Mouse (Mus musculus) limb, embryonic 11.5 days (tissue): ENCODE results near the gene Gm49384. TPM values are rescaled to one million over a fixed set of nuclear protein-coding genes. Genes with fewer than 3 reads are reported as not detected.
A peak's percentile ranks its signal among the peaks of the same experiment; 100 is the strongest.

Experiments used
- ATAC-seq: fragments of 200-750 bp; cut with Nextera tagmentation; 2 replicates; pipeline ENCODE4 v1.8.0; 2017; ENCODE audit warnings: low read depth; ENCODE audit not compliant: insufficient number of reproducible peaks, low FRiP score, low TSS enrichment
- DNase-seq: peaks from one replicate; pipeline ENCODE4 v3.0.0-alpha.2; 2015; ENCODE audit warnings: low spot score
- H3K27ac ChIP-seq: fragments of 300-500 bp; sonication (generic); replicated peaks from 2 replicates; pipeline ENCODE4 v1.5.1; 2014; ENCODE audit warnings: low read depth, mild to moderate bottlenecking, low read length
- H3K27me3 ChIP-seq: fragments of 300-500 bp; sonication (generic); 2 replicates; pipeline ENCODE4 v1.6.1; 2014; ENCODE audit warnings: mild to moderate bottlenecking, low read length, mixed read lengths; ENCODE audit not compliant: control insufficient read depth, insufficient read depth
- H3K36me3 ChIP-seq: fragments of 300-500 bp; sonication (generic); 2 replicates; pipeline ENCODE4 v1.6.1; 2014; ENCODE audit warnings: mild to moderate bottlenecking, low read length, moderate library complexity, mixed read lengths; ENCODE audit not compliant: control insufficient read depth, insufficient read depth
- H3K4me1 ChIP-seq: fragments of 300-500 bp; sonication (generic); 2 replicates; pipeline ENCODE4 v1.6.1; 2014; ENCODE audit warnings: low read length, mixed read lengths; ENCODE audit not compliant: control insufficient read depth, insufficient read depth
- H3K4me2 ChIP-seq: fragments of 300-500 bp; sonication (generic); 2 replicates; pipeline ENCODE4 v1.6.1; 2014; ENCODE audit warnings: low read depth, mild to moderate bottlenecking, moderate library complexity; ENCODE audit not compliant: severe bottlenecking
- H3K4me3 ChIP-seq: fragments of 300-500 bp; sonication (generic); 2 replicates; pipeline ENCODE4 v1.5.1; 2014; ENCODE audit warnings: low read depth, low read length
- H3K9ac ChIP-seq: fragments of 300-500 bp; sonication (generic); 2 replicates; pipeline ENCODE4 v1.6.1; 2014; ENCODE audit warnings: mild to moderate bottlenecking, low read length
- H3K9me3 ChIP-seq: fragments of 300-500 bp; sonication (generic); 2 replicates; pipeline ENCODE4 v1.6.1; 2016; ENCODE audit warnings: low read length; ENCODE audit not compliant: control insufficient read depth
- WGBS: fragments of 180-500 bp; shearing (Covaris S2); extraction: QIAGEN DNeasy Blood & Tissue Kit; methylation state at CpG from one replicate; pipeline ENCODE4 v1.1.7; 2014; 5-methylcytosine and 5-hydroxymethylcytosine counted together
- polyA plus RNA-seq: library from polyadenylated mRNA; unstranded; fragments of >200 nt; fragmentation: Nextera tagmentation; extraction: Ambion mirVana; gene quantifications from 2 replicates; pipeline ENCODE4 v1.2.1, GENCODE M21; 2014

Gene Gm49384
- polyA plus RNA-seq, 1 experiment from 2014 or later: 43.5 TPM

GRCm38 (mm10) chr12:69235782-69236181, 31.7 kb upstream of the Gm49384 start:
- Histone ChIP-seq H3K36me3 (no peaks in the 10 kb centered on the region), H3K9ac (no peak overlapping the region), H3K4me3 (no peak overlapping the region), H3K27ac (no peak overlapping the region), H3K9me3 (no peaks in the 10 kb centered on the region), H3K27me3 (no peaks in the 10 kb centered on the region), H3K4me2 (no peak overlapping the region), H3K4me1 (no peaks in the 10 kb centered on the region)
- 86% methylated on average over 6 of the region's 6 CpGs for WGBS
- no peak for DNase-seq
- no peak for ATAC-seq

- DNase-seq: no peak
- Histone ChIP-seq H3K9me3 (no peaks in the 10 kb centered on the region), H3K36me3 (no peaks in the 10 kb centered on the region), H3K27ac (no peak overlapping the region), H3K4me3 (no peak overlapping the region), H3K9ac (no peak overlapping the region), H3K4me1 (no peaks in the 10 kb centered on the region), H3K27me3 (no peaks in the 10 kb centered on the region), H3K4me2 (no peak overlapping the region)
- ATAC-seq: no peak
- 61% methylated on average over 2 of the region's 2 CpGs for WGBS
Observed at GRCm38 (mm10) chr12:69229251-69229650, 25.2 kb upstream of the Gm49384 start.

DNA sequence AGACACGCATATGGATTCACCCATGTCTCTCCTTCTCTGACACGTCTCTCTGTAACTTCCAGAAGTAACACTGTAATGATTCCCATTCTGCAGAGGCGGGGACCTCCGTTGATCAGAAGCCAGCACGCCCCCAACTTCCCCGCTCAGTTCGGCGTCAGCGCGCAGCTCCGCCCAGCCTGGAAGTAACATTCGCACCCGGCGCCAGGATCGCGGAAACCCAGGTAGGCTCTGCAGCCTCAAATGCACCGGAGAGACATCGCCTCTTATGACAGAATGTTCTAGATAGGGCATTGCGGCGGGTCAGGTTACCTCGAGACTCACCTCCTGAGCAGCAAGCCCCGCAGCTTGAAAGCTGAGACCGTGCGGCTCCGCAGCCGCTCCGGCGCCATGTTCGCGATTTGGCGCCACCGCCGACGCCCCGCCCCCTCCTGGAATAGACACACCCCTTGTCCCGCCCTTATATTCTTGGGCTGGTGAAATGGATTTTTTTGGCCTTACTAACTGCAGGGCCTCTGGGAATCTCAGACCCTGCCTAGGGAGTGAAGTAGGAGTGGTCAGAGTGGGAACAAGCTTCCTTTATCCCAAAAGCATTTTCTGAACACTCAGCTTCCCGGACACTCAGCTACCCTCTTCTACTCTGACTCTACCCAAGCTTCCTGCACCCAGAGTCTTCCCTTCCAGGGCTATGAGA, 23.9 kb upstream of the Gm49384 start, which contains the start of gene Pole2:
Gene Pole2 (minus strand): TSS at position 420 of the 691 bp plus-strand sequence.
- Histone ChIP-seq H3K27ac (peak within 1 kb of the TSS; percentile 78), H3K27me3 (no peaks in the 10 kb centered on the region), H3K36me3 (peaks cover 3% of the 10 kb centered on the region; the same call in 1 of the 2 replicates), H3K4me1 (no peaks in the 10 kb centered on the region), H3K4me3 (peak within 1 kb of the TSS; percentile 61), H3K9ac (peak within 1 kb of the TSS; percentile 78), H3K4me2 (peak within 1 kb of the TSS; percentile 45), H3K9me3 (no peaks in the 10 kb centered on the region)
- DNase-seq: peak; percentile 90
- WGBS: under 1% methylated on average over 37 of the region's 37 CpGs
- ATAC-seq: peak; percentile 92

- Histone ChIP-seq H3K36me3 (peaks cover 11% of the 10 kb centered on the region; the same call in 1 of the 2 replicates), H3K27ac (no peak overlapping the region), H3K4me3 (no peak overlapping the region), H3K9me3 (no peaks in the 10 kb centered on the region), H3K27me3 (no peaks in the 10 kb centered on the region), H3K4me2 (no peak overlapping the region), H3K4me1 (no peaks in the 10 kb centered on the region), H3K9ac (no peak overlapping the region)
- ATAC-seq: no peak
- 92% methylated on average over 17 of the region's 19 CpGs for WGBS
- no peak for DNase-seq
Observed at GRCm38 (mm10) chr12:69220613-69221277, 16.7 kb upstream of the Gm49384 start.

GRCm38 (mm10) chr12:69216587-69216986, 12.5 kb upstream of the Gm49384 start:
- ATAC-seq: no peak
- 93% methylated on average over 7 of the region's 7 CpGs for WGBS

DNA sequence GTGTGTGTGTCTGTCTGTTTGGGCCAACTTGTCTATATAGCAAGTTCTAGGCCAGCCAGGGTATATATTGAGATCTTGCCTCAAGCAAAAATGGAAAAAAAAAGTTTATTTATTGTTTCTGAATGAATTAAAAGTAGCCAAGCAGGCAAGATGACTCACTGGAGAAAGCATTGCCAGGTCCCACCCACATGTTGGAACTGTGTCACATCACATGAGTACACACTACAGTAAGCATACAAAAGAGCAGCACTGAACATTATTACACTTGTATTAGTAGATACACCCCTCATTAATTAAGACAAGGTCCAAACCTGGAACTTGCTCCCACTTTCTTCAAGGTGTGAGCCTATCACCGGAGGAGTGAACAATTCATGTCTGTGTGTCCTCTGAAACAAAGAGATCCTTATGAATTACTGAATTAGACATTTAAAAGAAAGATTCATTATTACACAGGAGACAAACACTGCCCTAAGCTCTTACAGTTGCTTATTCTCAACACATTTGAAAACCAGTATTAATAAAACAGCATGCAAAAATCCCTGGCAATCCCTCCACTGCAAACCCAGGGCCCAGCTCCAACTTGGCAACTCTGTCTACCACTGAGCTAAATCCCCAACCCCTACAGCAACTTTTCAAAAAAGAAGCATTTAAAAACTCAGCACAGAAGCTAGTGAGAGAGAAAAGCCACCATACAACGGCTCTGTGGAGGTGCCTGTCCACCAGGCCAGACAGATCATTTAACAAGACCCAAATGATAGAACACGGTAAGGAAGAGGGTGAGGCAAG, 11.1 kb upstream of the Gm49384 start:
- Histone ChIP-seq H3K4me2 (no peak overlapping the region), H3K4me1 (no peaks in the 10 kb centered on the region), H3K27ac (no peak overlapping the region), H3K9me3 (no peaks in the 10 kb centered on the region), H3K9ac (no peak overlapping the region), H3K27me3 (no peaks in the 10 kb centered on the region), H3K4me3 (no peak overlapping the region), H3K36me3 (peaks cover 9% of the 10 kb centered on the region)
- WGBS: 92% methylated on average over 3 of the region's 3 CpGs
- no peak for ATAC-seq
- no peak for DNase-seq

More at GRCm38 (mm10) chr12:69216587-69216986, 12.5 kb upstream of the Gm49384 start:
- no peak overlapping the region for H3K4me3 ChIP-seq
- DNase-seq: no peak
- no peaks in the 10 kb centered on the region for H3K9me3 ChIP-seq
- H3K4me1 ChIP-seq: no peaks in the 10 kb centered on the region
- peaks cover 12% of the 10 kb centered on the region for H3K36me3 ChIP-seq
- no peak overlapping the region for H3K4me2 ChIP-seq
- no peak overlapping the region for H3K9ac ChIP-seq
- no peak overlapping the region for H3K27ac ChIP-seq
- H3K27me3 ChIP-seq: no peaks in the 10 kb centered on the region

DNA sequence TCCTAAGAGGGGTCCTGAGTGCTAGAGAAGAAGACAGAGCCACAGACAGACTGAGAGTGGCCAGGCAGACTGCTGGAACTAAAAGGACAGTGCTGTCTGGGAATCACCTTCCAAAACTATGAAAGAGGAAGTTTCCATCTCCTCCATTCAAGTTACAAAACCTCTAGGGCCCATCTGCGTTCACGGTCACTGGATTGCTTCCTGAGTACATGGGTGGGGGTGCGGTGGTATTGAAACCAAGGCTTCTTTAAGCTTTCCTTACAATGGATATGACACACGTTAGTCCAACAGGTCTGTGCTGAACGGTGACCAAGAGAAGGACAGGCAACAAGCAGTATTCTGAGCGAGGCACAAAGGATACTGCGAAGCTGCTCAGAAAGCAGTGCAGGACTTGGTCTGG, 10.3 kb upstream of the Gm49384 start:
- H3K9me3 ChIP-seq: no peaks in the 10 kb centered on the region
- H3K9ac ChIP-seq: no peak overlapping the region
- H3K27ac ChIP-seq: no peak overlapping the region
- H3K4me1 ChIP-seq: no peaks in the 10 kb centered on the region
- H3K27me3 ChIP-seq: no peaks in the 10 kb centered on the region
- WGBS: 93% methylated on average over 7 of the region's 7 CpGs
- no peak for ATAC-seq
- no peak overlapping the region for H3K4me3 ChIP-seq
- H3K36me3 ChIP-seq: peaks cover 8% of the 10 kb centered on the region
- no peak for DNase-seq
- no peak overlapping the region for H3K4me2 ChIP-seq

DNA sequence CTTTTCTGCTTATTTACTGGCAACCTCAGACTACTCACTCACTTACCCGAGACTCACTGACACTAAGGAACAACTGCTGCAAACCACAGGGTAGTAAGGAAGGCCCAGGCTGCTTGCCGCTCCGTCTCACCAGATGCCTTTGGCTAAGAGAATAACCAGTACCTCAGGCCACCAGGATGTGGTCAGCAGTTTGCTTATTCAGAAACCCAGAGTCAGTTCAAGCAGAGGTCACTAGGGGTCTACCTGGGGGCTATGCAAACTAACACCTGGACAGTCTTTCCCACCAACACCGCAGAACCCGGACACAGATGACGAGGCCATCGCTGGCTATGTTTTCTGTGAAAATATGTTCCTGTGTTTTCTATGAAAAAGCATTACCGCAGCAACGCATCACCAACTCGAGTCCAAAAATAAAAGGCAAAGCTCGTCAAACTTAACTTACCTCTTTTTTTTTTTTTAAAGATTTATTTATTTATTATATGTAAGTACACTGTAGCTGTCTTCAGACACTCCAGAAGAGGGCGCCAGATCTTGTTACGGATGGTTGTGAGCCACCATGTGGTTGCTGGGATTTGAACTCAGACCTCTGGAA, 9.2 kb upstream of the Gm49384 start:
- DNase-seq (no peak), ATAC-seq (no peak)
- no peaks in the 10 kb centered on the region for H3K4me1 ChIP-seq
- H3K36me3 ChIP-seq: peaks cover 11% of the 10 kb centered on the region
- H3K27ac ChIP-seq: no peak overlapping the region
- WGBS: 95% methylated on average over 13 of the region's 13 CpGs
- no peaks in the 10 kb centered on the region for H3K27me3 ChIP-seq
- no peak overlapping the region for H3K9ac ChIP-seq
- no peaks in the 10 kb centered on the region for H3K9me3 ChIP-seq
- no peak overlapping the region for H3K4me3 ChIP-seq
- no peak overlapping the region for H3K4me2 ChIP-seq
